Mouse (Mus musculus) hindbrain, postnatal 0 days (tissue): ENCODE measurements around the gene Birc5. TPM values are rescaled to one million over a fixed set of nuclear protein-coding genes. Genes with fewer than 3 reads are reported as not detected.
"Not testable (repeated sequence)": the region's sequence is repeated elsewhere in the genome, so short reads cannot be mapped to it uniquely, and the experiment has no call there.

Experiments used
- ATAC-seq: fragments of 200-750 bp; cut with Nextera tagmentation; 2 replicates; pipeline ENCODE4 v1.8.0; 2017; ENCODE audit warnings: mild to moderate bottlenecking, moderate TSS enrichment, moderate library complexity
- DNase-seq: peaks from one replicate; pipeline ENCODE4 v3.0.0-alpha.2; 2015; ENCODE audit warnings: low spot score
- H3K27ac ChIP-seq: fragments of 300-500 bp; sonication (generic); 2 replicates; pipeline ENCODE4 v1.5.1; 2014; ENCODE audit warnings: mild to moderate bottlenecking
- H3K27me3 ChIP-seq: fragments of 300-500 bp; sonication (generic); 2 replicates; pipeline ENCODE4 v1.6.1; 2014; ENCODE audit warnings: low read length, mixed read lengths; ENCODE audit not compliant: insufficient read depth
- H3K36me3 ChIP-seq: fragments of 300-500 bp; sonication (generic); 2 replicates; pipeline ENCODE4 v1.6.1; 2014; ENCODE audit warnings: low read length, mixed read lengths; ENCODE audit not compliant: insufficient read depth
- H3K4me1 ChIP-seq: fragments of 300-500 bp; sonication (generic); 2 replicates; pipeline ENCODE4 v1.6.1; 2014; ENCODE audit warnings: antibody characterized with exemption, low read length, mixed read lengths; ENCODE audit not compliant: insufficient read depth
- H3K4me2 ChIP-seq: fragments of 300-500 bp; sonication (generic); 2 replicates; pipeline ENCODE4 v1.6.1; 2014; ENCODE audit warnings: low read depth, mild to moderate bottlenecking, low read length, moderate library complexity, mixed read lengths
- H3K4me3 ChIP-seq: fragments of 300-500 bp; sonication (generic); 2 replicates; pipeline ENCODE4 v1.5.1; 2014; ENCODE audit warnings: low read length
- H3K9ac ChIP-seq: fragments of 300-500 bp; sonication (generic); replicated peaks from 2 replicates; pipeline ENCODE4 v1.6.1; 2014; ENCODE audit warnings: mild to moderate bottlenecking, low read length, moderate library complexity, mixed read lengths
- H3K9me3 ChIP-seq: fragments of 300-500 bp; sonication (generic); 2 replicates; pipeline ENCODE4 v1.6.1; 2016; ENCODE audit warnings: low read length, mixed read lengths
- CTCF ChIP-seq: IDR thresholded peaks from 2 replicates; pipeline ENCODE4 v1.5.1; 2016; ENCODE audit warnings: antibody characterized with exemption, control low read depth, low read depth
- WGBS: fragments of 180-500 bp; shearing (Covaris S2); extraction: QIAGEN DNeasy Blood & Tissue Kit; methylation state at CpG from one replicate; pipeline ENCODE4 v1.1.7; 2014; 5-methylcytosine and 5-hydroxymethylcytosine counted together
- polyA plus RNA-seq: library from polyadenylated mRNA; unstranded; fragments of >200 nt; fragmentation: Nextera tagmentation; extraction: Ambion mirVana; gene quantifications from 2 replicates; pipeline ENCODE4 v1.2.1, GENCODE M21; 2015
- total RNA-seq: library from RNA; depleted of rRNA; stranded (reverse); fragments of >200 nt; gene quantifications from 2 replicates; pipeline ENCODE4 v1.2.3, GENCODE M21; 2014

Birc5 gene
- total and polyA plus RNA-seq, 2 experiments from 2014 or later: 14.6 to 45.3 TPM

- H3K9me3 ChIP-seq: no peaks in the 10 kb centered on the region
- H3K4me2 ChIP-seq: peak overlapping the region; percentile 100
- DNase-seq (peak; percentile 89), ATAC-seq (peak; percentile 93)
- H3K27ac ChIP-seq: peak overlapping the region; percentile 62; the same call in 1 of the 2 replicates
- WGBS: under 1% methylated on average over 21 of the region's 21 CpGs
- H3K9ac ChIP-seq: peak overlapping the region; percentile 61
- H3K27me3 ChIP-seq: no peaks in the 10 kb centered on the region
- H3K4me1 ChIP-seq: peaks cover 12% of the 10 kb centered on the region
- H3K36me3 ChIP-seq: no peaks in the 10 kb centered on the region
- TF ChIP-seq CTCF: peak; percentile 72
- H3K4me3 ChIP-seq: peak overlapping the region; percentile 74
These were observed 38.5 kb upstream of the Birc5 start for GRCm38 (mm10) chr11:117810401-117811046.

GRCm38 (mm10) chr11:117813867-117814266, 35.2 kb upstream of the Birc5 start:
- no peak for DNase-seq
- TF ChIP-seq CTCF: no peak
- ATAC-seq: no peak
- no peaks in the 10 kb centered on the region for H3K9me3 ChIP-seq
- no peak overlapping the region for H3K4me3 ChIP-seq
- no peak overlapping the region for H3K9ac ChIP-seq
- no peaks in the 10 kb centered on the region for H3K36me3 ChIP-seq
- H3K4me2 ChIP-seq: no peak overlapping the region
- 56% methylated on average over 5 of the region's 5 CpGs for WGBS
- H3K4me1 ChIP-seq: peaks cover 12% of the 10 kb centered on the region
- no peak overlapping the region for H3K27ac ChIP-seq
- no peaks in the 10 kb centered on the region for H3K27me3 ChIP-seq

DNA sequence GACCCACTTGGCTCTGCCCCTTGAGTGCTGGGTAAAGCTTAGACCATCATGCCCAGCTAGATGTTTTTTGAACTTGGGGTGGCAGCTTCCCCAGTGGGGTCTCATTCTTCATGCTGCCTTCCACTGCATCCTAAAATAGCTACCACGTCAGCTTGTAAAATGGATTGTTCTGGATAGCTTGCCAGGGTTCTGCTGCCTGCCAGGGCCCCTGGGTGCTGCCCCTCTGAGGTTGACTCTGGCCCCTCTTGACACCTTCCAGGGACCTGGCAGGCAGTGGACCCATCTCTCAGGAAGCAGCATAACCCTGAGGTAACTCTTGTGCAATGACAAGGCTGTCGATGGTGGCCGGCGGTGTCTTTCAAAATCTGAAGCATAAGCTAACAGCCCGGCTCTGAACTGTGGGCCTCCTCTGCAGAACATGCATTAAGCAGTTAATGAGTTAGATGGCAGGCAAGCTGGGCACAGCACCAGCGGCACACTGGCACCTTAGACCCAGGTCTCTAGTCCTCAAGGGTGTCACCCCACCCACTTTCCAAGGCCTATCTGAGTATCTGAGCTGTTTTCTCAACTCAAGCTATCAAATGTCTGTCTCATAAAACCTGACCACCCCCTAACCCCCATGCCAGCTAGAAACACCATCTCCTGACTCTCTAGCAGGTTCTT, 34.2 kb upstream of the Birc5 start:
- no peak overlapping the region for H3K4me3 ChIP-seq
- 85% methylated on average over 6 of the region's 6 CpGs for WGBS
- no peak overlapping the region for H3K9ac ChIP-seq
- H3K27ac ChIP-seq: no peak overlapping the region
- H3K4me2 ChIP-seq: no peak overlapping the region
- TF ChIP-seq CTCF: no peak
- DNase-seq (no peak), ATAC-seq (no peak)
- peaks cover 11% of the 10 kb centered on the region for H3K4me1 ChIP-seq
- no peaks in the 10 kb centered on the region for H3K9me3 ChIP-seq
- no peaks in the 10 kb centered on the region for H3K27me3 ChIP-seq
- H3K36me3 ChIP-seq: no peaks in the 10 kb centered on the region

DNA sequence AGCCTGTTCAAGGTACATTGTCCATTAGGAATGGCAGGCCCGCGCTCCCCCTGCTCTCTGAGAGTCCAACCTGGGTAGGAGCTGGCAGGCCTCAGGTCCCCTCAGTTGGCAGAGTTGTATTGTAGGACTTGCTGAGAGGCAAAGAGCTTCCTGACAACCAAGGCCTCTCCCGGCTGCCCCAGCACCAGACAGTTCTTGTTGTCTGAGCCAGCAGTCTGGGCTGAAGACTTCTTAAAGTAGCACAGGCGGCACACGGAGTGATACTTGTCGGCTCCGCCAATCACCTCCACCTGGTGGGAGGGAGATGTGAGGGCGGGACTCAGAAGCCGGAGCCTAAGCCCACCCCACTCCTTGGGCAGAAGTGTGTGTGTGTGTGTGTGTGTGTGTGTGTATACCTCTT, 33.2 kb upstream of the Birc5 start:
- not testable (repeated sequence) for H3K4me1 ChIP-seq, H3K4me3 ChIP-seq, H3K27ac ChIP-seq, H3K9me3 ChIP-seq, H3K36me3 ChIP-seq, H3K9ac ChIP-seq, ATAC-seq, H3K27me3 ChIP-seq, DNase-seq, H3K4me2 ChIP-seq
- WGBS: 81% methylated on average over 9 of the region's 9 CpGs

GRCm38 (mm10) chr11:117816389-117816996, 32.6 kb upstream of the Birc5 start:
- WGBS: 88% methylated on average over 12 of the region's 13 CpGs
- Histone ChIP-seq H3K4me3 (no peak overlapping the region), H3K9ac (no peak overlapping the region), H3K4me1 (0 out of 2 replicates have a peak, but pooled peaks cover 2% of the 10 kb centered on the region), H3K36me3 (no peaks in the 10 kb centered on the region), H3K27ac (no peak overlapping the region), H3K4me2 (no peak overlapping the region), H3K27me3 (no peaks in the 10 kb centered on the region), H3K9me3 (no peaks in the 10 kb centered on the region)
- TF ChIP-seq CTCF: no peak
- no peak for DNase-seq
- ATAC-seq: no peak; the same call in 1 of the 2 replicates

DNA sequence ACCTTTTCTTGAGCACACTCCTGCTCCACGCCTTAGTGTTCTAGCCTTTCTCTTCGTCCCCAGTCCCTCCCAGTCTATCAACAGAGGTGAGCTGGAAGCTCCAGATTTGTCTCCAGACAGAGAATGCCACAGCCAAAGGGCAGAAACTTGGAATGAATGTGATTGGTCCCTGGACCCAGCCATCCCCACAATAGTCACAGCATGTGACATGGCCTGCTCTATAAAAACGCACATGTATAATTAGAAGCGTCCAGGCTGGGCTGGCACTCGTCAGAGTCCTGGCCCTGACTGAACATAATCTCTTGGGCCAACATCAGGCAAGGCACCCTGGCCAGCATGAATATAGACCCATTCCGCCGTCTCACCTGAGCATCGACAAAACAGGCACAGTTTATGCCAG, 30.0 kb upstream of the Birc5 start:
- Histone ChIP-seq H3K27ac (no peak overlapping the region), H3K4me2 (no peak overlapping the region), H3K36me3 (no peaks in the 10 kb centered on the region), H3K4me3 (no peak overlapping the region), H3K9me3 (no peaks in the 10 kb centered on the region), H3K9ac (no peak overlapping the region), H3K4me1 (0 out of 2 replicates have a peak, but pooled peaks cover 3% of the 10 kb centered on the region), H3K27me3 (no peaks in the 10 kb centered on the region)
- 49% methylated on average over 8 of the region's 8 CpGs for WGBS
- ATAC-seq (no peak), DNase-seq (no peak)
- TF ChIP-seq CTCF: no peak
